Mouse (Mus musculus) fat pad, adult 2 months (tissue): ENCODE results near the gene Clec18a.
"Not testable (repeated sequence)": the region's sequence is repeated elsewhere in the genome, so short reads cannot be mapped to it uniquely, and the experiment has no call there.

Experiments used
- DNase-seq: peaks from one replicate; pipeline ENCODE4 v3.0.0-alpha.2; 2011; ENCODE audit warnings: low read depth, low spot score; ENCODE audit errors: extremely low read depth

Gene Clec18a

DNA sequence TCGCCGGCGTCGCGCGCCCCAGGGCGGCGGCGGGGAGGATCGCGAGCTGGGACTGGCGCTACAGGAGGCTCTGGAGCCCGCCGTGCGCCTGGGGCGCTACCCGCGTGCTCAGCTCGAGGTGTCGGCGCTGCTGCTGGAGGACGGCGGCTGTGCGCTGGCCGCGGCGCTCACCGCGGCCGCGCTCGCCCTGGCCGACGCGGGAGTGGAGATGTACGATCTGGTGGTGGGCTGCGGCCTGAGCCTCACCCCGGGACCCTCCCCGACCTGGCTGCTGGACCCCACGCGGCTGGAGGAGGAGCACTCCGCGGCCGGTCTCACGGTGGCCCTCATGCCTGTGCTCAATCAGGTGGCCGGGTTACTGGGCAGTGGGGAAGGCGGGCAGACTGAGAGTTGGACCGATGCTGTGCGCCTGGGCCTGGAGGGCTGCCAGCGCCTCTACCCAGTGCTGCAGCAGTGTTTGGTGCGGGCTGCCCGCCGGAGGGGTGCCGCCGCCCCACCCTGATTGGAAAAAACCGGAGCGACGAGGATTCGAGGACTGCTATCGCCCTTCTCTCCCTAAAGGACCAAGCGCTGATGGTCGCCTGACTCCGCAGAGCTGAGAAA is 35.4 kb downstream of the Clec18a start:
- no peak for DNase-seq

DNA sequence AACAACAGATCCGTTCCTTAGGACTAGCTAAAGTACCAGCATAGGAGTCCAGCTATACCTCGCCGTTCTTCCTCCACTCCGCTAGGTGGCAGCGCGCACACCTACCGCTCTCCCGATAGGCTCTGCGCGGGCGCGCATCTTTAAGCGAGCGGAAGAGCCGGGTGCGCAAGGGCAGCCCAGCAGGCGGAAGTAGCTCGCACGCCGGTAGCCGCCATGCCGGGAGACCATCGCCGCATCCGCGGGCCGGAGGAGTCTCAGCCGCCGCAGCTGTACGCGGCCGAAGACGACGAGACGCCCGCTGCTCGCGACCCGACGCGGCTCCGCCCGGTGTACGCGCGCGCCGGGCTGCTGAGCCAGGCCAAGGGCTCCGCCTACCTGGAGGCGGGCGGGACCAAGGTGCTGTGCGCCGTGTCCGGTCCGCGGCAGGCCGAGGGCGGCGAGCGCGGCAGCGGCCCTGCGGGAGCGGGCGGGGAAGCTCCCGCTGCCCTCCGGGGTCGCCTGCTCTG is 36.0 kb downstream of the Clec18a start, which contains the start of gene Exosc6:
Gene Exosc6, plus strand, starts transcription at position 182 of the 506 bp plus-strand sequence.
- DNase-seq = no peak

DNA sequence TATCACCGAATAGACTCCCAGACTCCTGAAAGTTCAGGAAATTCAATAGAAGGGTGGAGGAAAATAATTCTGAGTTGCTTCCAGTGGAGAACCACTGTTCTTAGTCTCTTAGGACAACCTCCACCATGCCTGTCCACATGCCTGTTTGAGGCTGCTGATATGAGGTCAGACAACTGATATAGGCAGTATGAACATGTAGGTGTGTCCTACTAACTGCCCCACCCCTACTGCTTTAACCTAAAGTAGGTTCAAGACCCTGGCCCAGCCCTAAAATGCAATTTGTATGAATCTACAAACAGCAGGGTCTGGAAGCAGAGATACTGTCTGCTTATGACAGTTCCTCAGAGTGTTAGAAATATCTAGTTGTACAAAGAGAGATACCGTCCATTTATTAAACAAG is 36.6 kb downstream of the Clec18a start:
- no peak for DNase-seq

DNA sequence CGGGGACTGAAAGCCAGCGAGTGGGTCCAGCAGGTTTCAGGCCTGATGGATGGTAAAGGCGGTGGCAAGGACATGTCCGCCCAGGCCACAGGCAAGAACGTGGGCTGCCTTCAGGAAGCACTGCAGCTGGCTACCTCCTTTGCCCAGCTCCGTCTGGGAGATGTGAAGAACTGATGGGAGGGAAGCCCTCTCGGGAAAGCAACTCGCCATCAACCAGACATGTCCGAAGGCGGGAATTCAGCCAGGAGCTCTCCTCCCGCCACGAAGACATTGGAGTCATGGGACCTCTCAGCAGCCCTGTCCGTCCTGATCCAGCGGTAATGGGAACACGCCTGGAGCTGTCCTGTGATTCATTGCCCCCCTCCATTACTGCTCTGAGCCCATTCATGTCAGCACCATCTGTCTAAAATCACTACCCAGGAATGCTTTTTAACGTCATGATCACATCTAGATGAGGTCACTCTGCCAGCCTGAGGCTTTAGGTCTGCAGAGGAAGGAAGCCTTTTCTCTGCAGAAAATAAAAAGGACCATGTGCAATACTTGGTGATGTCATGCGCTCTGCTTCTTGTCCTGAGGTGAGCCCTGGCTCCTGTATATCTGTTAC is 37.1 kb downstream of the Clec18a start:
- DNase-seq = no peak

DNA sequence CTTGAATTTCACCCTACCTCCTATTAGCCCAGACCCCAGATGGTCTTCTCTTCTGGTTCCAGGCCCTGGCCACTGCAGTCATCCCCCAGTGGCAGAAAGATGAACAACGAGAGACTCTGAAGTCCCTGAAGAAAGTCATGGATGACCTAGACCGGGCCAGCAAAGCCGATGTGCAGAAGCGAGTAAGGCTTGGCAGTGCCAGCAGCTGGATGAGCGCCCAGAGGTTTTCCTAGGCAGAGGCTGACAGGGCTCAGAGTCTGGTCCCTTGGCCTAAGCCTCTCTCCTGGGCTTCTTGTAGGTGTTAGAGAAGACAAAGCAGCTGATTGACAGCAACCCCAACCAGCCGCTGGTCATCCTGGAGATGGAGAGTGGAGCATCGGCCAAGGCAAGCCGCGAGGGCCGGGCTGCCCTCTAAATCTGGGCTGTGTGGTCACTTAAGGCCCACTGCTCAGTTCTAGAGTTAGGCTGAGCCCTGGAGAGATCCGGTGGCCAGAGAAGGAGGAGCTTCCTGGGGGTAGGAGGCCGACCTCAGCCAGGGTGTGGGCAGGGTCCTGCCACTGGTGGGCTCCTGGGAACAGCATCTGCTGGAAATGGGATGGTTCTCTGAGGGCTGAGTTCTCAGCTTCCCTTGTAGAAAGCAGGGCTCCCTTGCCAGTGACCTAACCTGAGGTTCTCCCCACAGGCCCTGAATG is 38.3 kb downstream of the Clec18a start:
- no peak for DNase-seq

DNA sequence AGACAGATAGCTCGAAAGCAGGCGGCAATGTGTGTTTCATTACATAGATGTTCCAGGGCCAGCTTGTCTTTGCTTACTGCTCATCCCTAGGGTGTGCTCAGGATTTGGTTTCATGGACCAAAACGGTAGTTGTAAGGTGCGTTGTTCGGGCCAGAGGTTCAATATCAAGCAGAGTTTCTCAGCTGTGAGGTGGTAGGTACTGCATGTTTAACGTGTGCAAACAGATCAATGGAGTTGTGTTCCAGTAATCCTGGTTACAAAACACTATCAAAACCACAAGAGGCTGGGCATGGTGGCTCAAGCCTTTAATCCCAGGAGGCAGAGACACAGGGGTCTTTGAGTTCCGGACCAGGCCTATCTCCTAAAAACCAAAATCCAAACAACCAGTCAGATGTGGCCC is 43.1 kb downstream of the Clec18a start:
- no peak for DNase-seq

DNA sequence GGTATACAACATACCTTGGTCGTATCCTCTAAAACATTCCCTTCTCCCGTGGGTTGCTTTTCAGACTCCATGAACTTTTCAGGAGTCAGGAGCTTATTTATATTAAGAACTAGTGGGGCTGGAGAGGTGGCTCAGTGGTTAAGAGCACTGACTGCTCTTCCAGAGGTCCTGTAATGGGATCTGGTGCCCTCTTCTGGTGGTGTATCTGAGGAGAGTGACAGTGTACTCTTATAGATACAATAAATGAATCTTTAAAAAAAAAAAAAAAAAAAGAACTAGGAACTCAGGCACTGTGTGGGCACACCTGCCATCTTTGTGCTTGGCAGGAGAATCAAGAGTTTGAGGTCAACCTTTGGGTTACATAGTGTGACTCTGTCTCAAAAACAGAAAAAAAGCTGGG is 43.5 kb downstream of the Clec18a start:
- no peak for DNase-seq

DNA sequence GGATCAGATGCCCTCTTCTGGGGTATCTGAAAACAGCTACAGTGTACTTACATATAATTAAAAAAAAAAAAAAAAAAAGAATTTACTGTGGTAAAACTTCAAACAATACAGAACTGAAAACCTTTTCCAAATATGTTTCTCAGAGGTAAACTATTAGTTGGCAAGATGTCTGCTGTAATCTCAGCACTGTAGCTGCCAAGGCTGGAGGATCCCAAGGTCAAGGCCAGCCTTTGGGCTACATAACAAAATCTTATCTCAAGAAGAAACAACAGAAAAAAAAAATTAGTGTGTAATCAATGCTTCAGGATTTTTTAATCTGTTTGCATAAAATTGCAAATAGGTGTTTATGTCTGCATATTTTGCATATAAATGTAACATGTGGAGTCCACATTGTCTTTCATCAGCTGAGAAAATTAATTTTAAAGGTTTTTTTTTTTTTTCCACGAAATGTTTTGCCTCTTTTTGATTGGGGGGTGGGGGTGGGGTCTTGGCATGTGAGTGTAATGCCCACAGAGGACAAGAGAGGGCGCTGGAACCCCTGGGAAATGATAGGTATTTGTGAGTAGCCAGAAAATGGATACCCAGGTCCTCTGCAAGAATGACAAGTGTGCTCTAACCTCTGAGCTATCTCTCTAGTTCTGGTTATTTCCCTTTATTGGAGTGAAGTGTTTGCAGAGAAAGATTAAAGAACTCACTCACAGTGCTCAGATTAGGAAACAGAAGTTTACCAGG is 48.1 kb downstream of the Clec18a start:
- DNase-seq = no peak

DNA sequence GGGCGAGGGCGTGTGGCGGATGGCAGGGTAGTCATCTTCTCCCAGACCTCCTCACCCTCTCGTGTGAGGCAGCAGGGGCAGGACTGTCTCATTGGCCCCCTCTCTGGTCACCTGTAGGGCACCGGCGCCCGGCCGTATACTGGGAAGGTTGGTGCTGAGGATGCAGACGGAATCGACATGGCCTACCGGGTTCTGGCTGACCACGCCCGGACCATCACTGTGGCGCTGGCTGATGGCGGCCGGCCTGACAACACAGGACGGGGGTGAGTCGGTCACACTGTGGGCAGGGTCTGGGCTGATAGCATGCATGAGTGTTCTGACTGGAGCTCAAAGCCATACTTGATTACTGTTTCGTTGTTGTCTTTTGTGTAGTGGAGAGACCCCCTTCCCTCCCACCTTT is 49.7 kb downstream of the Clec18a start:
- no peak for DNase-seq

DNA sequence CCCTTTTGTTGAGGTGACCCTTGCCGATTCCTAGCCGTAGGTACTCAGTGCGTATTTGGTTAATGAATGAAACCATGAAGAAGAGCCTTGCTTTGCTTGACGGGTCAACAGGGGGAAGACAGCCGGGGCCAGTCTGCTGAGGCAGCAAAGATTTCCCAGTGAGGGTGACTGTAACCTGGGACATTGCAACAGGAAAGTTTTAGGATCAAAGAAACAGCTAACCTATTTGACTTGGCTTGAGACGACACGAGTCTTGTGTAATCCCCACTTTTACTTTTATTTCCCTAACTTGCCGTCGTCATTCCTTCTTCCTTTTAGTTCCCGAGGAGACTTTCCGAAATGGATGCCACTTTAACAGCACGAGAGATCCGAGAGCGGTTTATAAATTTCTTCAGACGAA is 55.6 kb downstream of the Clec18a start:
- DNase-seq = no peak

DNA sequence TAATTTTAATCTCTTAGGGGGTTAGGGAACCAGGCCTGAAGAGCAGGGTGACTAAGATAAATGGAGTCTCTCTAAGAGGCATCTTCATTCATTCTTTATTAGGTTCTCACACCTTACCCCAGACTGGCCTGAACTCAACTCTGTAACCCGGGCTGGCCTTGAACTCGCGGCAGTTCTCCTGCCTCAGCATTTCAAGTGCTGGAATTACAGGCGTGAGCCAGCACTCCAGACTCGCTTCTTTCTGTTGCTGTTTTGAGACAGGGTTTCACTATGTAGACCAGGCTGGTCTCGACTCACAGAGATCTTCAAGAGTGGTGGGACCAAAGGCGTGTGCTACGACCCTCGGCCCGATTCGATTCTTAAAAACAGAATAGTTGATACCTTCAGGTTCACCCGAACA is 58.0 kb downstream of the Clec18a start:
- no peak for DNase-seq

DNA sequence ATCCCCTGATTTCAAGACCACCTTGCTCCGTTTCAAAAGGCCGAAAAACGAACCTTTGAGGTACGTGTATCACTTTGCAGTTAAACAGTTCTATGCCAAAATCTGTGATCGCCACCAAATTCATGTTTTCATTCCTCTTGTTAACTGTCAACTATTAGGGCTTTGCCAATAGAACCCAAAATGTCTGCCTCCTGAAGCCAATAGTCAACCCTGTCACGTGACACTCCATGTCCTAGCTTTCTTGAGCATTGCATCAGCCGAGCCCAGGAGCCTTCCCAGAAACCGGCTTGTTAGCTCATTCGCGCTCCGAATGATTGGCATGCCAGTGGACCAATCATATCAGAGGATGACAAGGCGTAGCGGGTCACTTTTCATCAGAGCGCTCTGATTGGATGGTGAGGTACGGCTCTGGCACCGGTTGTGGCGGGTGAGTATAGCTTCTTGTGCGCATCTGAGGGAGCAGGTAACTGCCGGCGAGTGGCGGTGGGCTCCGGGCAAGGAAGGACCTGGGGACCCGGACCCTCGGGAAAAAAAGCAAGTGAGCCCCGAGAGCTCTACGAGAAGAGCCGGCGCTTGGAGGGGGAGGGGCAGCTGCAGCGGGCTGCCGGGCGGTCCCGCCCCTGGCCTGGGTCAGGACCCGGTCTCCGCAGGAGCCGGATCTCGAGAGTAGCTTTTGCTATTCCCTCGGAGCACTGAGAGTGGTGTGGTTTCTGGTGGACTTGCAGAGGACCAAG is 58.6 kb downstream of the Clec18a start:
- peak; percentile 98 for DNase-seq

DNA sequence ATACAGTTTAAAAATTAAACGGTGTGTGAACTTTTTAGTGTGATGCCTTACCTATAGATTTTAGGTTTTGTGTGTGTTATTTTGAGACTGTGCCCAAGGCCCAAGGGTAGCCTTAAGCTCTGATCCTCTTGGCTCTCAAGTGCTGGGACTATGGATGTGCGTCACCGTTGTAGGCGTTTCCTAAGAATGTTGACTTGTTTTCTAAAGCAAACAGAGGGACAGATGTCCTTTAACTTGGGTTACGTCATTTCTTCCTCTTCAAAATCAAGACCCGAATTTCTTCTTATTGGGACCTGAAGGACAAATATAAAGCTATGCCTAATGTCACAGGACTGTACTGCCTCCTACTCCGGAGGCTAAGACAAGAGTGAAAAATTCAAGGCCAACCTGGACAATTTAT is 59.3 kb downstream of the Clec18a start, which contains the start of gene Aars:
Gene Aars, plus strand, starts transcription at position 229 of the 400 bp plus-strand sequence.
- DNase-seq = no peak

DNA sequence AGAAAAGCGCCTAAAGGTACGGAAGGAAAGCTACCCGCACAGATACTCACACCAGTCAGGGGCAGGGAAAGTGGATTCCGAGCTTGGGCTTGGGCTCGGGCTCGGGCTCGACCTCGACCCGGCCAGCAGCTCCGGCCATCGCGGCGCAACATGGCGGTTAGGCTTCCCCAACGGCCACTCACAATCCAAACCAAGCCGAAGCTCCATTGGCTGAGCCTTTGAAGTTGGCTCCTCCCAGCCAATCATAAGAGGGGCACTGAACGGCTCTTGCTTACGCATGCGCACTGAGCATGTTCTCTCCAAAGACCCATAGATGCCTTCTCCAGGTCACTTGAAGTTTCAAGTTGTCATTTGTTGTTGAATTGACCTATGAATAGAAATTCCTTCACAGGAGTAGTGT is 60.7 kb downstream of the Clec18a start, which contains the start of gene Ddx19b:
Gene Ddx19b, minus strand, starts transcription at position 180 of the 400 bp plus-strand sequence.
- no peak for DNase-seq

DNA sequence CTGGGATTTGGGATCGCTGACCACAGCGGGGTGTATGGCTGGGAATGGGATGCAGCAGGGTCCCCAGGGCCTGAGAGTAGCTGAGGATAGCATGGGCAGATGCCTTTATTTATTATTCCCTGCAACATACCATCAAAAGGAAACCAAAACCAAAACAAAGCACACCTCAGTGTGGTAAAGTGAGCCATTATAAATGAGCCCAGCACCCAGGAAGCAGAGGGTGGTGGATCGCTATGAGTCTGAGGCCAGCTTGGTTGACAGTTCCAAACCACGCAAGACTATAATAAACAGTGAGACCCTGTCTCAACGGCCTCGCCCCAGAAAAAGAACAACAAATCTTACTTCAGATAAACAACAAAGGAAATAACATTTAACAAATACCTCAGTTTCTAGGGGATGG is 62.2 kb downstream of the Clec18a start:
- no peak for DNase-seq

DNA sequence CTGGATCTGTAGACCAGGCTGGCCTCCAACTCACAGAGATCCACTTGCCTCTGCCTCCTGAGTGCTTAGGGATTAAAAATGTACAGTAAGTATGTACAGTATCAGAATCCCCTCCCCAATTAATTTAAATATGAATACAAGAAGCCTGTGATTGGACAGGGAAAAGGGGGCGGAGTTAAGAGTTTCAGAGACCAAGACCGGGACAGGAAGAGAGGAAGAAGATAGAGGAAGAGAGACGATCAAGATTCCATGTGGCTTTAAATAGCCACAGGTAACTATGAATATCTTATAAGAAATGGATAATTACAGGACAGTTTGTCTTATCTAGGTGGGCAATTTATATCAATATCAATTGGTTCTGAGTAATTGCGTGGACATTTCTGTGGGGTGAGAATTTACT is 62.6 kb downstream of the Clec18a start:
- DNase-seq = no peak

DNA sequence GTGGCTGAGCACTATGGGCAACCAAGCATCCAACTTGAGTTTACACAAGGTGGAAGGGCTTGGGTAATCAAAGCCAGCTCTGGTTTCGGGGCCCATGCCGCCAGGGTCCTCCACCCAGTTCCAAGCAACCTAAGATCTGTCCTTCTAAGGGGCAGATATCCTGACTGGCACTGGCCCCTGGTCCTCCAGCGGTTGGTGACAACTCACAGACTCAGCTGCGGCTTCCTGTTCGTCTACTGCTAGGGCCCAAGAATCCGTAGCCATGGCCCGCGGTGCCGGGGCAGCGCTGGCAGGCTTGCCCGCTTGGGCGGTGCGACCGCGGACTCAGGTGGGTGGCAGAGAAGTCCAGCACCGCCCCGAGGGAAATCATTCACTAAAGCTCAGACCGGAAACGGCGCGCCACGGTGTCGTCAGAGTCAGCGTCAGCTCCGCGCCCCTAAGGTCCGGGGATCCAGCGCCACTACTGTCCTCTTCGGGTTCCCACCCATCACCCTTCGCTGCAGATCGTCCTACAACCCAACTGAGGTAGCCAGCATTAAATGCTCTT is 64.8 kb downstream of the Clec18a start:
- DNase-seq = no peak

DNA sequence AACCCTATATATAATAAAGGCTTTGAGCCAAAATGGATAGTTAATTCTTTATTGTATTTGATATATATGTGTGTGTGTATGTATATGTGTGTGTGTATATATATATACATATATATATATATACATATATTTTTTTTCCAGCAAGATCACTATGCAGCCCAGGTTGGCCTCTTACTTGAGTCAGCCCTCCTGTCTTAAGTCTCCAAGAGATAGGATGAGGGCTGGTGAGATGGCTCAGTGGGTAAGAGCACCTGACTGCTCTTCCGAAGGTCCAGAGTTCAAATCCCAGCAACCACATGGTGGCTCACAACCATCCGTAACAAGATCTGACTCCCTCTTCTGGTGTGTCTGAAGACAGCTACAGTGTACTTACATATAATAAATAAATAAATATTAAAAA is 65.6 kb downstream of the Clec18a start:
- DNase-seq = not testable (repeated sequence)

DNA sequence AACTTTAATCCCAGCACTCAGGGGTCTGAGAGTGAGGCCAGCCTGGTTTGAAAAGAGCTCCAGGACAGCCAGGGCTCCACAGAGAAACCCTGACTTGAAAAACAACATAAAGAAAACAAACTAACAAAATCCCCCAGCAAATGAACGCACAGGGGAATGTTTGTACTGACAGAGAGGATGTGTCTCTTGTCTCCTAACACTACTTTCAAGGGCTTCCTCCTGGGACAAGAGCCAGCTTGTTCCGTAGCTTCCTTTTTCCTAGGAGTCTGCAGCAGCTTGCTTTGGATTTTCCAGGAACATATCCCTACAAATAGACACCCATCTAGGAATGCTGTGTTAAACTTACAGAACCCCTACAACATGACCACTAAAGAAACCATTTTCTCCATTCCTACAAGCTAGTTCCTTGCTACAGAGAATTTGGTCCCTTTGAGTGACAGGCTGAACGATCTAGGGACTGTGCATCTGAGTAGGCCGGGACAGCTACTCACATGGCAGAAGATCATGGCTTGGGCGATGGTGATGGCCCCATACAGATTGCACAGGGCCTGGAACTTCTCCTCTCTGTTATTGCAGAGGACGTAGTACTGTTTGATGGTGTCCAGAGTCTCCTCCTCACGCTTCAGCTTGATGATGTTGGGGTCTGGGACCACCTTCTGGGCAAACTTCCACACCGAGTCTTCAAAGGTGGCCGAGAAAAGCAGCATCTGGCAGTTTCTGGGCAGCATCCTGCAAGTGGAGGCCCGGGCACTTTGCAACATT is 81.8 kb downstream of the Clec18a start:
- DNase-seq = not testable (repeated sequence)
